Mouse (Mus musculus) kidney, embryonic 14.5 days (tissue): ENCODE measurements around the gene Uso1. TPM values are rescaled to one million over a fixed set of nuclear protein-coding genes. Genes with fewer than 3 reads are reported as not detected.

Source experiments
- ATAC-seq: fragments of 200-750 bp; cut with Nextera tagmentation; 2 replicates; pipeline ENCODE4 v1.8.0; 2017; ENCODE audit warnings: moderate number of reproducible peaks, mild to moderate bottlenecking, moderate TSS enrichment, moderate library complexity; ENCODE audit not compliant: low FRiP score, low TSS enrichment
- H3K27ac ChIP-seq: fragments of 300-500 bp; sonication (generic); 2 replicates; pipeline ENCODE4 v1.5.1; 2014; ENCODE audit warnings: low read depth, mild to moderate bottlenecking, low read length, moderate library complexity, mixed read lengths
- H3K27me3 ChIP-seq: fragments of 300-500 bp; sonication (generic); 2 replicates; pipeline ENCODE4 v1.6.1; 2014; ENCODE audit warnings: mild to moderate bottlenecking, low read length; ENCODE audit not compliant: control insufficient read depth, insufficient read depth
- H3K36me3 ChIP-seq: fragments of 300-500 bp; sonication (generic); 2 replicates; pipeline ENCODE4 v1.6.1; 2014; ENCODE audit warnings: low read length, mixed read lengths; ENCODE audit not compliant: control insufficient read depth, insufficient read depth
- H3K4me1 ChIP-seq: fragments of 300-500 bp; sonication (generic); 2 replicates; pipeline ENCODE4 v1.6.1; 2014; ENCODE audit warnings: low read length, mixed read lengths; ENCODE audit not compliant: control insufficient read depth, insufficient read depth
- H3K4me2 ChIP-seq: fragments of 300-500 bp; sonication (generic); replicated peaks from 2 replicates; pipeline ENCODE4 v1.6.1; 2014; ENCODE audit warnings: low read depth, mild to moderate bottlenecking, low read length
- H3K4me3 ChIP-seq: fragments of 300-500 bp; sonication (generic); 2 replicates; pipeline ENCODE4 v1.5.1; 2014; ENCODE audit warnings: mild to moderate bottlenecking, low read length
- H3K9ac ChIP-seq: fragments of 300-500 bp; sonication (generic); 2 replicates; pipeline ENCODE4 v1.6.1; 2014; ENCODE audit warnings: low read depth, mild to moderate bottlenecking, low read length, moderate library complexity
- H3K9me3 ChIP-seq: fragments of 300-500 bp; sonication (generic); 2 replicates; pipeline ENCODE4 v1.6.1; 2016; ENCODE audit warnings: low read length; ENCODE audit not compliant: control insufficient read depth
- WGBS: fragments of 180-500 bp; shearing (Covaris S2); extraction: QIAGEN DNeasy Blood & Tissue Kit; methylation state at CpG from one replicate; pipeline ENCODE4 v1.1.7; 2014; 5-methylcytosine and 5-hydroxymethylcytosine counted together
- polyA plus RNA-seq: library from polyadenylated mRNA; unstranded; fragments of >200 nt; fragmentation: Nextera tagmentation; extraction: Ambion mirVana; gene quantifications from 2 replicates; pipeline ENCODE4 v1.2.1, GENCODE M21; 2014

Gene Uso1
- polyA plus RNA-seq, 1 experiment from 2014 or later: 33.4 TPM

- Histone ChIP-seq H3K4me2 (no peak overlapping the region), H3K36me3 (no peaks in the 10 kb centered on the region), H3K9ac (no peak overlapping the region), H3K9me3 (no peaks in the 10 kb centered on the region), H3K4me3 (no peak overlapping the region), H3K27me3 (no peaks in the 10 kb centered on the region), H3K27ac (no peak overlapping the region), H3K4me1 (peaks cover 8% of the 10 kb centered on the region; the same call in 1 of the 2 replicates)
- ATAC-seq: no peak
- 64% methylated on average over 13 of the region's 13 CpGs for WGBS
These were observed 33.8 kb upstream of the Uso1 start for GRCm38 (mm10) chr5:92103816-92104415.

GRCm38 (mm10) chr5:92106327-92107125 lies 31.2 kb upstream of the Uso1 start:
- Histone ChIP-seq H3K9ac (no peak overlapping the region), H3K4me1 (peaks cover 8% of the 10 kb centered on the region; the same call in 1 of the 2 replicates), H3K9me3 (no peaks in the 10 kb centered on the region), H3K36me3 (no peaks in the 10 kb centered on the region), H3K4me3 (no peak overlapping the region), H3K27me3 (no peaks in the 10 kb centered on the region), H3K27ac (no peak overlapping the region), H3K4me2 (no peak overlapping the region)
- ATAC-seq: no peak
- WGBS: 45% methylated on average over 10 of the region's 10 CpGs

GRCm38 (mm10) chr5:92107282-92107681 lies 30.5 kb upstream of the Uso1 start:
- no peak overlapping the region for H3K27ac ChIP-seq
- H3K27me3 ChIP-seq: no peaks in the 10 kb centered on the region
- ATAC-seq: no peak
- 82% methylated on average over 4 of the region's 4 CpGs for WGBS
- no peaks in the 10 kb centered on the region for H3K9me3 ChIP-seq
- no peak overlapping the region for H3K9ac ChIP-seq
- H3K36me3 ChIP-seq: no peaks in the 10 kb centered on the region
- peaks cover 8% of the 10 kb centered on the region; the same call in 1 of the 2 replicates for H3K4me1 ChIP-seq
- no peak overlapping the region for H3K4me3 ChIP-seq
- no peak overlapping the region for H3K4me2 ChIP-seq

- no peak overlapping the region for H3K9ac ChIP-seq
- no peak overlapping the region for H3K27ac ChIP-seq
- H3K27me3 ChIP-seq: no peaks in the 10 kb centered on the region
- no peak overlapping the region for H3K4me3 ChIP-seq
- H3K4me1 ChIP-seq: no peaks in the 10 kb centered on the region
- ATAC-seq: no peak
- H3K9me3 ChIP-seq: no peaks in the 10 kb centered on the region
- 94% methylated on average over 5 of the region's 5 CpGs for WGBS
- H3K36me3 ChIP-seq: no peaks in the 10 kb centered on the region
- H3K4me2 ChIP-seq: no peak overlapping the region
These were observed 26.9 kb upstream of the Uso1 start for GRCm38 (mm10) chr5:92110818-92111355.

GRCm38 (mm10) chr5:92112175-92112574 lies 25.6 kb upstream of the Uso1 start:
- 0 out of 2 replicates have a peak, but pooled peaks have one; percentile 12 for ATAC-seq

GRCm38 (mm10) chr5:92112585-92112984 lies 25.2 kb upstream of the Uso1 start:
- WGBS: 1% methylated on average over 10 of the region's 10 CpGs
- peak overlapping the region; percentile 27 for H3K4me3 ChIP-seq
- H3K9ac ChIP-seq: peak overlapping the region; percentile 19; the same call in 1 of the 2 replicates
- H3K4me2 ChIP-seq: peak overlapping the region; percentile 37
- H3K4me1 ChIP-seq: no peaks in the 10 kb centered on the region
- H3K9me3 ChIP-seq: no peaks in the 10 kb centered on the region
- no peaks in the 10 kb centered on the region for H3K36me3 ChIP-seq
- no peak overlapping the region for H3K27ac ChIP-seq
- ATAC-seq: no peak
- H3K27me3 ChIP-seq: no peaks in the 10 kb centered on the region

More at GRCm38 (mm10) chr5:92112175-92112574, 25.6 kb upstream of the Uso1 start:
- Histone ChIP-seq H3K4me2 (peak overlapping the region; percentile 37), H3K9me3 (no peaks in the 10 kb centered on the region), H3K4me1 (no peaks in the 10 kb centered on the region), H3K27me3 (no peaks in the 10 kb centered on the region), H3K4me3 (peak overlapping the region; percentile 27; the same call in 1 of the 2 replicates), H3K27ac (no peak overlapping the region), H3K36me3 (no peaks in the 10 kb centered on the region), H3K9ac (0 out of 2 replicates have a peak overlapping the region, but pooled peaks have one; percentile 19)
- 7% methylated on average over 6 of the region's 6 CpGs for WGBS

- H3K9ac ChIP-seq: no peak overlapping the region
- H3K9me3 ChIP-seq: no peaks in the 10 kb centered on the region
- no peak for ATAC-seq
- no peaks in the 10 kb centered on the region for H3K36me3 ChIP-seq
- no peak overlapping the region for H3K4me3 ChIP-seq
- 90% methylated on average over 7 of the region's 7 CpGs for WGBS
- H3K4me1 ChIP-seq: no peaks in the 10 kb centered on the region
- H3K27ac ChIP-seq: no peak overlapping the region
- no peak overlapping the region for H3K4me2 ChIP-seq
- H3K27me3 ChIP-seq: no peaks in the 10 kb centered on the region
These were observed 24.3 kb upstream of the Uso1 start for GRCm38 (mm10) chr5:92113484-92113883.

GRCm38 (mm10) chr5:92114223-92114622 lies 23.5 kb upstream of the Uso1 start:
- no peak for ATAC-seq
- Histone ChIP-seq H3K27me3 (no peaks in the 10 kb centered on the region), H3K4me1 (no peaks in the 10 kb centered on the region), H3K36me3 (no peaks in the 10 kb centered on the region), H3K9ac (no peak overlapping the region), H3K4me2 (no peak overlapping the region), H3K27ac (no peak overlapping the region), H3K4me3 (no peak overlapping the region), H3K9me3 (no peaks in the 10 kb centered on the region)
- 97% methylated on average over 6 of the region's 6 CpGs for WGBS

- Histone ChIP-seq H3K4me3 (no peak overlapping the region), H3K27ac (no peak overlapping the region), H3K9ac (no peak overlapping the region), H3K4me2 (no peak overlapping the region), H3K27me3 (no peaks in the 10 kb centered on the region), H3K4me1 (no peaks in the 10 kb centered on the region), H3K36me3 (no peaks in the 10 kb centered on the region), H3K9me3 (no peaks in the 10 kb centered on the region)
- no peak for ATAC-seq
- 87% methylated on average over 2 of the region's 2 CpGs for WGBS
These were observed 22.8 kb upstream of the Uso1 start for GRCm38 (mm10) chr5:92114939-92115338.
